Mouse (Mus musculus) heart, embryonic 11.5 days (tissue): ENCODE measurements at regions not wholly inside any gene's neighbourhood (a gene's known extent, or its start where the extent isn't known, plus 50 kb on each side); places are given as distances from the start of the nearest gene placed in this dataset.

Source experiments
- ATAC-seq: fragments of 200-750 bp; cut with Nextera tagmentation; replicated peaks from 2 replicates; pipeline ENCODE4 v1.8.0; 2017; ENCODE audit warnings: moderate library complexity; ENCODE audit not compliant: insufficient number of reproducible peaks, low FRiP score, low TSS enrichment
- H3K27ac ChIP-seq: fragments of 300-500 bp; sonication (generic); 2 replicates; pipeline ENCODE4 v1.5.1; 2014; ENCODE audit warnings: mild to moderate bottlenecking, low read depth, low read length
- H3K27me3 ChIP-seq: fragments of 300-500 bp; sonication (generic); 2 replicates; pipeline ENCODE4 v1.6.1; 2014; ENCODE audit warnings: mild to moderate bottlenecking, low read length, mixed read lengths; ENCODE audit not compliant: control insufficient read depth, insufficient read depth
- H3K36me3 ChIP-seq: fragments of 300-500 bp; sonication (generic); 2 replicates; pipeline ENCODE4 v1.6.1; 2014; ENCODE audit warnings: mild to moderate bottlenecking, low read length, moderate library complexity, mixed read lengths; ENCODE audit not compliant: control insufficient read depth, insufficient read depth
- H3K4me1 ChIP-seq: fragments of 300-500 bp; sonication (generic); 2 replicates; pipeline ENCODE4 v1.6.1; 2014; ENCODE audit warnings: low read length; ENCODE audit not compliant: control insufficient read depth, insufficient read depth
- H3K4me2 ChIP-seq: fragments of 300-500 bp; sonication (generic); 2 replicates; pipeline ENCODE4 v1.6.1; 2014; ENCODE audit warnings: mild to moderate bottlenecking, moderate library complexity
- H3K4me3 ChIP-seq: fragments of 300-500 bp; sonication (generic); 2 replicates; pipeline ENCODE4 v1.5.1; 2014; ENCODE audit warnings: low read depth, low read length
- H3K9ac ChIP-seq: fragments of 300-500 bp; sonication (generic); 2 replicates; pipeline ENCODE4 v1.6.1; 2014; ENCODE audit warnings: mild to moderate bottlenecking, low read depth, low read length, moderate library complexity
- H3K9me3 ChIP-seq: fragments of 300-500 bp; sonication (generic); replicated peaks from 2 replicates; pipeline ENCODE4 v1.6.1; 2016; ENCODE audit warnings: low read length; ENCODE audit not compliant: control insufficient read depth
- WGBS: fragments of 180-500 bp; shearing (Covaris S2); extraction: QIAGEN DNeasy Blood & Tissue Kit; methylation state at CpG from one replicate; pipeline ENCODE4 v1.1.7; 2014; ENCODE audit not compliant: insufficient replicate concordance; 5-methylcytosine and 5-hydroxymethylcytosine counted together

GRCm38 (mm10) chrX:12479207-12479606 lies 108.4 kb upstream of the Atp6ap2 start:
- Histone ChIP-seq H3K36me3 (no peaks in the 10 kb centered on the region), H3K4me3 (no peak overlapping the region), H3K9ac (no peak overlapping the region), H3K27ac (no peak overlapping the region), H3K4me1 (no peaks in the 10 kb centered on the region), H3K4me2 (no peak overlapping the region), H3K9me3 (no peaks in the 10 kb centered on the region), H3K27me3 (0 out of 2 replicates have a peak, but pooled peaks cover 3% of the 10 kb centered on the region)
- WGBS, result 68% methylated on average over 6 of the region's 6 CpGs
- no peak for ATAC-seq

- H3K36me3 ChIP-seq, result no peaks in the 10 kb centered on the region
- H3K4me3 ChIP-seq, result no peak overlapping the region
- H3K27me3 ChIP-seq, result peaks cover 2% of the 10 kb centered on the region; the same call in 1 of the 2 replicates
- no peak overlapping the region for H3K27ac ChIP-seq
- no peak overlapping the region for H3K4me2 ChIP-seq
- 84% methylated on average over 7 of the region's 7 CpGs for WGBS
- peaks cover 2% of the 10 kb centered on the region; the same call in 1 of the 2 replicates for H3K9me3 ChIP-seq
- H3K9ac ChIP-seq, result no peak overlapping the region
- ATAC-seq, result no peak
- H3K4me1 ChIP-seq, result no peaks in the 10 kb centered on the region
Observed at GRCm38 (mm10) chrX:12490957-12491356, 96.6 kb upstream of the Atp6ap2 start.

GRCm38 (mm10) chrX:12493216-12493615 lies 94.4 kb upstream of the Atp6ap2 start:
- Histone ChIP-seq H3K9ac (no peak overlapping the region), H3K4me1 (no peaks in the 10 kb centered on the region), H3K36me3 (no peaks in the 10 kb centered on the region), H3K4me3 (no peak overlapping the region), H3K27me3 (peaks cover 2% of the 10 kb centered on the region; the same call in 1 of the 2 replicates), H3K27ac (no peak overlapping the region), H3K9me3 (peaks cover 2% of the 10 kb centered on the region; the same call in 1 of the 2 replicates), H3K4me2 (no peak overlapping the region)
- WGBS, result 43% methylated on average over 5 of the region's 5 CpGs
- ATAC-seq, result no peak

DNA sequence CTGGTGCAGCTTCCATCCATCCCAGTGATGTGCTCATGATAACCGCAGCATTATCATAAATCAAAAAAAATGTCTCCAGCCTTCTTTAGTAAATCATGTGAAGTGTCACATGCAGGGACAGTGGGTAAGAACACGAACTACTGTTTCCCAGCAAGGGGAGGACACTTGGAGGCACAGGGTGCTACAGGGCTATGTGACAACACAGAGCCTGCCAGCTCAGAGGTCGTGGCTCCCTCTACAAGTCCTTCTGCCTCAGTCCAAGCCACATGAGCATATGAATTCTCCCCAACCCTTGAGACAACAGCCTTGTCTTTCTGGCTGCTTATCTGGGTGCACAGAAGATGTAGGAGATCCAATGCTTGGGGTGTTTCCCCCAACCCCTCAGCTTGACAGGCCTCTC lies 93.7 kb upstream of the Atp6ap2 start:
- ATAC-seq, result no peak
- no peak overlapping the region for H3K27ac ChIP-seq
- H3K4me1 ChIP-seq, result no peaks in the 10 kb centered on the region
- no peak overlapping the region for H3K4me3 ChIP-seq
- H3K4me2 ChIP-seq, result no peak overlapping the region
- H3K9me3 ChIP-seq, result peaks cover 2% of the 10 kb centered on the region; the same call in 1 of the 2 replicates
- WGBS, result 66% methylated on average over 3 of the region's 3 CpGs
- no peaks in the 10 kb centered on the region for H3K36me3 ChIP-seq
- H3K27me3 ChIP-seq, result peaks cover 2% of the 10 kb centered on the region; the same call in 1 of the 2 replicates
- H3K9ac ChIP-seq, result no peak overlapping the region

- Histone ChIP-seq H3K36me3 (no peaks in the 10 kb centered on the region), H3K27me3 (peaks cover 2% of the 10 kb centered on the region; the same call in 1 of the 2 replicates), H3K9me3 (peaks cover 2% of the 10 kb centered on the region; the same call in 1 of the 2 replicates), H3K4me2 (no peak overlapping the region), H3K4me3 (no peak overlapping the region), H3K9ac (no peak overlapping the region), H3K27ac (no peak overlapping the region), H3K4me1 (no peaks in the 10 kb centered on the region)
- ATAC-seq, result no peak
- 65% methylated on average over 6 of the region's 6 CpGs for WGBS
Observed at GRCm38 (mm10) chrX:12494535-12494934, 93.1 kb upstream of the Atp6ap2 start.

GRCm38 (mm10) chrX:12500601-12501000 lies 87.0 kb upstream of the Atp6ap2 start:
- H3K27me3 ChIP-seq, result 0 out of 2 replicates have a peak, but pooled peaks cover 2% of the 10 kb centered on the region

GRCm38 (mm10) chrX:12502364-12502763 lies 85.2 kb upstream of the Atp6ap2 start:
- Histone ChIP-seq H3K4me3 (no peak overlapping the region), H3K4me2 (no peak overlapping the region), H3K9me3 (no peaks in the 10 kb centered on the region), H3K9ac (no peak overlapping the region), H3K27ac (no peak overlapping the region), H3K4me1 (no peaks in the 10 kb centered on the region), H3K27me3 (0 out of 2 replicates have a peak, but pooled peaks cover 2% of the 10 kb centered on the region), H3K36me3 (no peaks in the 10 kb centered on the region)
- no peak for ATAC-seq
- WGBS, result 79% methylated on average over 4 of the region's 4 CpGs

More at GRCm38 (mm10) chrX:12500601-12501000, 87.0 kb upstream of the Atp6ap2 start:
- H3K9ac ChIP-seq, result no peak overlapping the region
- H3K36me3 ChIP-seq, result no peaks in the 10 kb centered on the region
- H3K27ac ChIP-seq, result no peak overlapping the region
- WGBS, result 77% methylated on average over 3 of the region's 3 CpGs
- H3K4me1 ChIP-seq, result no peaks in the 10 kb centered on the region
- H3K4me2 ChIP-seq, result no peak overlapping the region
- ATAC-seq, result no peak
- H3K4me3 ChIP-seq, result no peak overlapping the region
- H3K9me3 ChIP-seq, result no peaks in the 10 kb centered on the region; the same call in 1 of the 2 replicates

GRCm38 (mm10) chrX:12503581-12503980 lies 84.0 kb upstream of the Atp6ap2 start:
- ATAC-seq, result no peak
- Histone ChIP-seq H3K9me3 (no peaks in the 10 kb centered on the region), H3K4me1 (no peaks in the 10 kb centered on the region), H3K9ac (no peak overlapping the region), H3K4me3 (no peak overlapping the region), H3K27ac (no peak overlapping the region), H3K27me3 (0 out of 2 replicates have a peak, but pooled peaks cover 2% of the 10 kb centered on the region), H3K36me3 (no peaks in the 10 kb centered on the region), H3K4me2 (no peak overlapping the region)
- 62% methylated on average over 1 of the region's 1 CpGs for WGBS

- 74% methylated on average over 3 of the region's 3 CpGs for WGBS
- Histone ChIP-seq H3K9me3 (no peaks in the 10 kb centered on the region), H3K4me2 (no peak overlapping the region), H3K4me3 (no peak overlapping the region), H3K27me3 (no peaks in the 10 kb centered on the region; the same call in 1 of the 2 replicates), H3K4me1 (no peaks in the 10 kb centered on the region), H3K9ac (no peak overlapping the region), H3K27ac (no peak overlapping the region), H3K36me3 (no peaks in the 10 kb centered on the region)
- ATAC-seq, result no peak
Observed at GRCm38 (mm10) chrX:12511119-12511518, 76.5 kb upstream of the Atp6ap2 start.
